Mouse (Mus musculus) T-helper 1 cell (primary cell): Measurements from ENCODE around the gene Rnf208.

Experiments used
- in situ Hi-C: fragments of 300-600 bp; cut with MboI, MseI; formaldehyde crosslinking; loops from one replicate; pipeline ENCODE4 v1.15.1; 2025; ENCODE audit warnings: high pct_unique_total_duplicates

Rnf208 gene

GRCm38 (mm10) chr2:25278928-25279882 lies 37.1 kb downstream of the Rnf208 start:
- in situ Hi-C loops: no loop called here

- in situ Hi-C loops: no loop called here
Measured at GRCm38 (mm10) chr2:25285551-25285950, 43.5 kb downstream of the Rnf208 start.

GRCm38 (mm10) chr2:25286314-25286713 lies 44.3 kb downstream of the Rnf208 start:
- in situ Hi-C loops: no loop called here

GRCm38 (mm10) chr2:25286837-25287636 lies 45.0 kb downstream of the Rnf208 start:
- in situ Hi-C loops: no loop called here

GRCm38 (mm10) chr2:25287927-25288649 lies 46.0 kb downstream of the Rnf208 start, which contains the start of gene Tmem210:
Gene Tmem210 (plus strand): TSS chr2:25288145.
- in situ Hi-C loops: no loop called here

- in situ Hi-C loops: no loop called here
Measured at GRCm38 (mm10) chr2:25288734-25289345, 46.8 kb downstream of the Rnf208 start.

GRCm38 (mm10) chr2:25289651-25290050 lies 47.6 kb downstream of the Rnf208 start, which contains the start of gene Lrrc26:
Gene Lrrc26 (plus strand): TSS chr2:25289915.
- in situ Hi-C loops: no loop called here

- in situ Hi-C loops: no loop called here
Measured at GRCm38 (mm10) chr2:25290101-25290815, 48.2 kb downstream of the Rnf208 start.

GRCm38 (mm10) chr2:25290816-25291130 lies 48.7 kb downstream of the Rnf208 start:
- in situ Hi-C loops: no loop called here

- in situ Hi-C loops: no loop called here
Measured at GRCm38 (mm10) chr2:25291184-25292053, 49.4 kb downstream of the Rnf208 start.

GRCm38 (mm10) chr2:25292054-25292544 lies 50.0 kb downstream of the Rnf208 start:
- in situ Hi-C loops: no loop called here

GRCm38 (mm10) chr2:25292856-25293255 lies 50.8 kb downstream of the Rnf208 start:
- in situ Hi-C loops: no loop called here

- in situ Hi-C loops: no loop called here
Measured at GRCm38 (mm10) chr2:25293706-25294105, 51.7 kb downstream of the Rnf208 start.
